ENCODE assay signal across 9 mouse cellular contexts in genomic region chr16:21615802-21616201, GRCm38 (mm10).
DNase-seq lines count a peak whose midpoint lies in the region; ATAC-seq and TF ChIP-seq lines count a peak whose summit lies in the region.
"Had no signal": no experiment of that assay in that cellular context is flagged by ENCODE, and none has a peak within 500 bp of the region (broad histone marks: within the 10 kb centered on the region; RNA-seq: fewer than 3 reads in every experiment).

No protein-coding gene starts in this region.

- no peak overlapping the region for H3K9ac ChIP-seq in heart, adult 2 months (ENCODE audit: low read depth, low read length)
- no peak overlapping the region for H3K9ac ChIP-seq in heart, embryonic 12.5 days
- H3K9ac ChIP-seq: midbrain, embryonic 12.5 days had no signal

- TF ChIP-seq CTCF in heart, adult 2 months (IDR thresholded peaks at IDR 0.05), result peak; percentile 88
- TF ChIP-seq CTCF in spleen, adult 2 months (IDR thresholded peaks at IDR 0.05; ENCODE audit: extremely low read depth, insufficient read depth, insufficient read length, insufficient replicate concordance), result peak; percentile 21; the same call in 1 of the 2 replicates
- TF ChIP-seq CTCF in cortical plate, adult 2 months (IDR thresholded peaks at IDR 0.05; ENCODE audit: extremely low read depth, insufficient read depth, low read length), result peak; percentile 45; the same call in 1 of the 2 replicates

- no peaks in the 10 kb centered on the region for H3K36me3 ChIP-seq in heart, adult 2 months (ENCODE audit: control insufficient read depth, insufficient read depth, low read length)
- H3K36me3 ChIP-seq in heart, embryonic 12.5 days, result no peaks in the 10 kb centered on the region; the same call in 1 of the 2 replicates
- 0 out of 2 replicates have a peak, but pooled peaks cover 1% of the 10 kb centered on the region for H3K36me3 ChIP-seq in spleen, adult 2 months (ENCODE audit: control insufficient read depth, insufficient read depth, low read length)

- H3K4me2 ChIP-seq in heart, embryonic 12.5 days, result no peak overlapping the region
- H3K4me2 ChIP-seq: midbrain, embryonic 12.5 days had no signal

- TF ChIP-seq POLR2A in heart, adult 2 months (IDR thresholded peaks at IDR 0.05; ENCODE audit: insufficient read depth, low read depth, low read length), result no peak
- TF ChIP-seq POLR2A in spleen, adult 2 months (IDR thresholded peaks at IDR 0.05; ENCODE audit: low read depth, low read length), result no peak
- no peak for TF ChIP-seq POLR2A in cortical plate, adult 2 months (IDR thresholded peaks at IDR 0.05; ENCODE audit: extremely low read depth, insufficient read depth, low read length)

- no peaks in the 10 kb centered on the region for H3K27me3 ChIP-seq in heart, adult 2 months (ENCODE audit: control insufficient read depth, insufficient read depth, low read length)
- H3K27me3 ChIP-seq in heart, embryonic 12.5 days (replicated peaks), result no peaks in the 10 kb centered on the region
- no peaks in the 10 kb centered on the region for H3K27me3 ChIP-seq in spleen, adult 2 months (ENCODE audit: control insufficient read depth, insufficient read depth, low read length)
- H3K27me3 ChIP-seq: midbrain, embryonic 12.5 days had no signal

- WGBS in heart, adult 2 months, result 66% methylated on average over 7 of the region's 7 CpGs
- WGBS in heart, embryonic 12.5 days, result 57% methylated on average over 7 of the region's 7 CpGs
- 66% methylated on average over 7 of the region's 7 CpGs for WGBS in spleen, adult 2 months

- H3K27ac ChIP-seq in heart, adult 2 months, result no peak overlapping the region
- H3K27ac ChIP-seq in heart, embryonic 12.5 days (ENCODE audit: poor library complexity, severe bottlenecking), result no peak overlapping the region
- H3K27ac ChIP-seq in spleen, adult 2 months (ENCODE audit: insufficient read depth, low read length), result no peak overlapping the region
- H3K27ac ChIP-seq in cortical plate, adult 2 months (ENCODE audit: insufficient read depth, low read length), result no peak overlapping the region
- H3K27ac ChIP-seq: midbrain, embryonic 12.5 days had no signal

- intact Hi-C loops in heart, adult 2 months (cut with DNase I), result loop anchor here (1.0 kb wide), 1 partner anchor 112 kb away; no protein-coding TSS in a partner anchor

- no peak for TF ChIP-seq EP300 in heart, adult 2 months (IDR thresholded peaks at IDR 0.05; ENCODE audit: insufficient read depth, low read depth, low read length)

- H3K4me3 ChIP-seq in heart, adult 2 months, result no peak overlapping the region
- H3K4me3 ChIP-seq in heart, embryonic 12.5 days, result no peak overlapping the region
- H3K4me3 ChIP-seq in spleen, adult 2 months (ENCODE audit: extremely low read depth, insufficient read depth, insufficient read length), result no peak overlapping the region
- no peak overlapping the region for H3K4me3 ChIP-seq in cortical plate, adult 2 months (ENCODE audit: insufficient read depth, low read length)
- H3K4me3 ChIP-seq: midbrain, embryonic 12.5 days had no signal

- H3K79me2 ChIP-seq in heart, adult 2 months (replicated peaks; ENCODE audit: control insufficient read depth, insufficient read depth, low read length), result no peaks in the 10 kb centered on the region

- DNase-seq in heart, adult 2 months, result no peak
- no peak for DNase-seq in spleen, adult 2 months (ENCODE audit: low read depth in 1 of 2, low spot score in 2 of 2)
- no peak for DNase-seq in spleen, postnatal 4 days (ENCODE audit: low spot score in 2 of 2)
- peak; percentile 75 for DNase-seq in lung, postnatal 10 days
- DNase-seq in testis, postnatal 14 days (ENCODE audit: low spot score), result no peak
- DNase-seq in frontal cortex, postnatal 25 days (ENCODE audit: low spot score in 2 of 2), result no peak

- peaks cover 1% of the 10 kb centered on the region; the same call in 1 of the 2 replicates for H3K4me1 ChIP-seq in heart, adult 2 months (ENCODE audit: control insufficient read depth, insufficient read depth, low read length)
- H3K4me1 ChIP-seq in heart, embryonic 12.5 days (replicated peaks), result peaks cover 15% of the 10 kb centered on the region
- H3K4me1 ChIP-seq in spleen, adult 2 months (ENCODE audit: control insufficient read depth, insufficient read depth, insufficient read length), result no peaks in the 10 kb centered on the region
- H3K4me1 ChIP-seq in cortical plate, adult 2 months (ENCODE audit: control insufficient read depth, insufficient read depth, low read length), result peaks cover 10% of the 10 kb centered on the region
- H3K4me1 ChIP-seq: midbrain, embryonic 12.5 days had no signal

- no peak for ATAC-seq in heart, embryonic 12.5 days (ENCODE audit: insufficient number of reproducible peaks, low FRiP score)

- peaks cover 3% of the 10 kb centered on the region; the same call in 1 of the 2 replicates for H3K9me3 ChIP-seq in heart, embryonic 12.5 days (replicated peaks)
- H3K9me3 ChIP-seq: midbrain, embryonic 12.5 days had no signal

Comparison
In these comparisons a context has a peak if more than half of its experiments do, and no peak if none do; other contexts are left out.
1. CTCF ChIP-seq: peak in every context shown above with its lines; median percentile 88 in heart, adult 2 months; 45 in cortical plate, adult 2 months; 21 in spleen, adult 2 months.